Mouse (Mus musculus) embryonic facial prominence, embryonic 14.5 days (tissue): Measurements from ENCODE around the gene H2al1f. TPM values are rescaled to one million over a fixed set of nuclear protein-coding genes. Genes with fewer than 3 reads are reported as not detected.
"Not testable (repeated sequence)": the region's sequence is repeated elsewhere in the genome, so short reads cannot be mapped to it uniquely, and the experiment has no call there.

Experiments
- ATAC-seq: fragments of 200-750 bp; cut with Nextera tagmentation; 2 replicates; pipeline ENCODE4 v1.8.0; 2017; ENCODE audit warnings: low read depth, moderate number of reproducible peaks, moderate TSS enrichment
- DNase-seq: peaks from one replicate; pipeline ENCODE4 v3.0.0-alpha.2; 2015; ENCODE audit warnings: low spot score
- H3K27ac ChIP-seq: fragments of 300-500 bp; sonication (generic); replicated peaks from 2 replicates; pipeline ENCODE4 v1.5.1; 2014; ENCODE audit warnings: low read depth, mild to moderate bottlenecking, low read length, moderate library complexity
- H3K27me3 ChIP-seq: fragments of 300-500 bp; sonication (generic); replicated peaks from 2 replicates; pipeline ENCODE4 v1.6.1; 2014; ENCODE audit warnings: low read length; ENCODE audit not compliant: control insufficient read depth, insufficient read depth
- H3K36me3 ChIP-seq: fragments of 300-500 bp; sonication (generic); 2 replicates; pipeline ENCODE4 v1.6.1; 2014; ENCODE audit warnings: low read length, mixed read lengths; ENCODE audit not compliant: control insufficient read depth, insufficient read depth
- H3K4me1 ChIP-seq: fragments of 300-500 bp; sonication (generic); 2 replicates; pipeline ENCODE4 v1.6.1; 2014; ENCODE audit warnings: antibody characterized with exemption, low read length; ENCODE audit not compliant: control insufficient read depth, insufficient read depth
- H3K4me2 ChIP-seq: fragments of 300-500 bp; sonication (generic); 2 replicates; pipeline ENCODE4 v1.6.1; 2014; ENCODE audit warnings: low read depth, mild to moderate bottlenecking, low read length, moderate library complexity, mixed read lengths
- H3K4me3 ChIP-seq: fragments of 300-500 bp; sonication (generic); 2 replicates; pipeline ENCODE4 v1.5.1; 2014; ENCODE audit warnings: low read depth, mild to moderate bottlenecking, low read length
- H3K9ac ChIP-seq: fragments of 300-500 bp; sonication (generic); 2 replicates; pipeline ENCODE4 v1.6.1; 2014; ENCODE audit warnings: low read depth, mild to moderate bottlenecking, low read length, moderate library complexity, mixed read lengths
- H3K9me3 ChIP-seq: fragments of 300-500 bp; sonication (generic); 2 replicates; pipeline ENCODE4 v1.6.1; 2016; ENCODE audit warnings: low read length; ENCODE audit not compliant: control insufficient read depth
- WGBS: fragments of 180-500 bp; shearing (Covaris S2); extraction: QIAGEN DNeasy Blood & Tissue Kit; methylation state at CpG from one replicate; pipeline ENCODE4 v1.1.7; 2014; 5-methylcytosine and 5-hydroxymethylcytosine counted together
- polyA plus RNA-seq: library from polyadenylated mRNA; unstranded; fragments of >200 nt; fragmentation: Nextera tagmentation; extraction: Ambion mirVana; gene quantifications from 2 replicates; pipeline ENCODE4 v1.2.1, GENCODE M21; 2014

H2al1f gene
- not detected in 2 replicates for polyA plus RNA-seq

DNA sequence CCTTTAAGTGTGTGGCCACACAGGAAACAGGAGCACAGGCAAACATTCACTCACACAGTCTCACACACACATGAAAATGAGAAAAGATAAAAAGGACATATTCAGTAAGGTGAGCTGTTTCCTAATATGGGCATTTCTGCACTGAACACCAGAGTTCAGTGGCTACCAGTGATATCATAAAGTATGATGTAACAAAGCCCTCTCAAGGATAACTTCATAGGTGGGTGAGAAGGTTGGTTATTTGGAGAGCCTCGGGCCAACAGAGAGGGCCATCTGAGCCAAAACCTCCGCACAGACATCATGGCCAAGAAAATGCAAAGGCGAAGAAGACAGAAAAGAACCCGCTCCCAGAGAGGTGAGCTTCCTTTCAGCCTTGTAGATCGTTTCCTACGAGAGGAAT is at the start of gene H2al1f:
TSS of gene H2al1f (plus strand) at position 301 of the 400 bp plus-strand sequence.
- WGBS, result no CpG with 5 or more reads among the region's 6 CpGs
- ATAC-seq, H3K4me1 ChIP-seq, H3K4me3 ChIP-seq, H3K4me2 ChIP-seq, H3K9ac ChIP-seq, H3K9me3 ChIP-seq, H3K36me3 ChIP-seq, H3K27ac ChIP-seq, H3K27me3 ChIP-seq, DNase-seq: not testable (repeated sequence)

DNA sequence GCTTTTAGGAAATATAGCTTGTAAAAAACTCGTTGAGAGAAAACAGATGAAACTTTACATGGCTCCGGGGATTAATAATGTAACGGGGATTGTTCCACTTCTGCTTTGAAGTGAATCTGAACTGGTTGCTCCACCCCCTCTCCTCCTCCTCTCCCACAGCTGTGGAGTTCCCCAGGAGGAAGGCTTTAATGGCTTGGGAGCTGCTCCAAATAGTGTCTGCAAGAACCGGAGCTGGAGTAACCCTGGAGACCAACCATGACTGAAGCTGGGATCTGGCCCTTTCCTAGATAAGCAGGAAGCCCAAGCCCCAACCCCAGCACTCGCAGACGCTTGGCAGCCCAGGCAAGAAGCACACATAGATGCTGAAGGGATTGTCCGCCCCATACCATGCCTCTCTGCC is 47.2 kb upstream of the H2al1f start:
- ATAC-seq (no peak), DNase-seq (peak; percentile 66)
- Histone ChIP-seq H3K27ac (no peak overlapping the region), H3K4me3 (no peak overlapping the region), H3K36me3 (no peaks in the 10 kb centered on the region), H3K9ac (no peak overlapping the region), H3K4me1 (no peaks in the 10 kb centered on the region), H3K27me3 (peaks cover 17% of the 10 kb centered on the region; the same call in 1 of the 2 replicates), H3K9me3 (no peaks in the 10 kb centered on the region), H3K4me2 (no peak overlapping the region)
- 44% methylated on average over 7 of the region's 7 CpGs for WGBS

DNA sequence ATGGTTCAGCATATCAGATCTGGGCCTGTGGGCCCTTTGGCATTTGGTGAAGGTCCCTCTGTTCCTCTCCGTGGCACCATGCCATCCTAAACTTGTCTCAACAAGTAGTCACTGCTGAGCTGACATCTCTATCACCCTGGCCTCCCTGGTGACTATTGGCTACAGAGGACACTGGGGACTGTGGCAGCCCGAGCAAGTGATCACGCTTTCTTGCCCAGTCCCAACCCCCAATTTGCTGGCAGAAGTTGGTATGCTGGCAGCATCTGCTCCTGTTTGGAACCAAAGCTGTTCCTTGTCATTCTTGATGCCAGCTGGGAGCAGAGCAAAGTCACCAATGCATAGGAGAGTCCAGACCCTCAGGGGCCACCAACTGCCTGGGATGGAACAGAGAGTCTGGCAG is 45.9 kb upstream of the H2al1f start:
- Histone ChIP-seq H3K9ac (no peak overlapping the region), H3K27me3 (peaks cover 17% of the 10 kb centered on the region; the same call in 1 of the 2 replicates), H3K27ac (no peak overlapping the region), H3K4me1 (no peaks in the 10 kb centered on the region), H3K4me2 (no peak overlapping the region), H3K9me3 (no peaks in the 10 kb centered on the region), H3K36me3 (no peaks in the 10 kb centered on the region), H3K4me3 (no peak overlapping the region)
- ATAC-seq (no peak), DNase-seq (no peak)
- WGBS, result 78% methylated on average over 3 of the region's 3 CpGs

DNA sequence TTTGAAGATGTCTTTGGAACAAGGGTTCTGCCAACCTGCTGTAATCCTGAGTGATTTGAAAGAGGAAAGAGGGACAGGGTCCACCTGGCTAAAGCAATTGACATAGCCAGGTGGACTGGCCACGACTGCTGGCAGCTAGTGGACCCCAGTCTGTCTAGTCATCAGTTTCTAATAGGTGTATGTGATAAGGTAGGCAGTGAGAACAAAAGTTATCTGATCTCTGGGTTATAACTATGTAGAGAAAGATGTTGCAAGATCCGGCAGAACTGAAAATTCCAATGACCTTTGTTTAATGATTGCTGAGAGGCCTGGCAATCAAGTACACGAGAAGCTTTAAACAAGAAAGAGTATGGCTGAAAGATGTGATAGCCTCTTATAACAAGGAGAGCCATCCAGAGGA is 41.8 kb upstream of the H2al1f start:
- Histone ChIP-seq H3K9ac (no peak overlapping the region), H3K4me3 (no peak overlapping the region), H3K4me2 (no peak overlapping the region), H3K4me1 (no peaks in the 10 kb centered on the region), H3K27me3 (peaks cover 10% of the 10 kb centered on the region), H3K36me3 (no peaks in the 10 kb centered on the region), H3K9me3 (no peaks in the 10 kb centered on the region), H3K27ac (no peak overlapping the region)
- WGBS, result 83% methylated on average over 3 of the region's 3 CpGs
- DNase-seq (no peak), ATAC-seq (no peak)

DNA sequence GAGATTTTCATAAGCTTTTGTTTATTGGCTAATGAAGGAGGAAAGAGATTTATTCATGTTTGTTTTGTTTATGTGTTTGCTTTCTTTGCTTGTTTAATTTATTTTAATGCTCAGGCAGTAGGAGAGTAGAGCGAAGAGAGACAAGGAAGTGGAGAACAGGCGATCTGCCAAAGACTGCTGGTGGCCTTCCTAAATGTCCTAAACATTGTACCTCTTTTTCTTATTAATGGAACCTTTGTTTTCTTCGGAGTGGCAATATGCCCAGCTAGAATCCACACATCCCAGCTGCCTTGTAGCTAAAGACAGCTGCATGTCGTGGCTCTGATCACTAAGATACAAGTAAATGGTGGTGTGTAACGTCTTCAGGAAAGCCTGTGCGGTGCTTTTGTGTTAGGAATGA is 37.9 kb upstream of the H2al1f start:
- 73% methylated on average over 6 of the region's 6 CpGs for WGBS
- H3K9ac ChIP-seq, result no peak overlapping the region
- no peak overlapping the region for H3K27ac ChIP-seq
- H3K4me1 ChIP-seq, result no peaks in the 10 kb centered on the region
- DNase-seq (no peak), ATAC-seq (no peak)
- no peaks in the 10 kb centered on the region for H3K9me3 ChIP-seq
- H3K4me2 ChIP-seq, result no peak overlapping the region
- no peak overlapping the region for H3K4me3 ChIP-seq
- H3K36me3 ChIP-seq, result no peaks in the 10 kb centered on the region
- peaks cover 15% of the 10 kb centered on the region; the same call in 1 of the 2 replicates for H3K27me3 ChIP-seq

DNA sequence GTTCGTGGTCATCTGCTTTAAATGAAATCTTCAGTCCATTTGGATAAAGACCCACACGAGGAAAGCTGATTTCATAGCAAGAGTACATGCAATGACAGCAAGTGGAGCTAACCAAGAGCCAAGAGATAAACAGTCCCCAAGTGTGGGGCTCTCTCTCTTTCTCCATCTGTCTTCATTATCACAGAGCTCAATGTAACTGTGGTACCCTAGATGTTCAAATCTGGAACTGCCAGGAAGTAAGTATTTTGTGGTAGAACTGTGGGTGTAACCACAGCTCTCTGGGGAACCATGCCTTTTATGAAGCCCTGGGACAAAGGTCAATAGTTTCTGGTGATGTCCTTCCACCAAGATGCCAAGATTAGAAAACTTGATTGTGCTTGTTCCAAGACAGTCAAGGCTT is 34.2 kb upstream of the H2al1f start:
- H3K4me3 ChIP-seq, result no peak overlapping the region
- ATAC-seq (no peak), DNase-seq (no peak)
- H3K4me1 ChIP-seq, result no peaks in the 10 kb centered on the region
- no peak overlapping the region for H3K4me2 ChIP-seq
- no peak overlapping the region for H3K9ac ChIP-seq
- peaks cover 13% of the 10 kb centered on the region for H3K27me3 ChIP-seq
- H3K27ac ChIP-seq, result no peak overlapping the region
- WGBS, result 68% methylated on average over 2 of the region's 2 CpGs
- H3K9me3 ChIP-seq, result no peaks in the 10 kb centered on the region
- no peaks in the 10 kb centered on the region for H3K36me3 ChIP-seq

DNA sequence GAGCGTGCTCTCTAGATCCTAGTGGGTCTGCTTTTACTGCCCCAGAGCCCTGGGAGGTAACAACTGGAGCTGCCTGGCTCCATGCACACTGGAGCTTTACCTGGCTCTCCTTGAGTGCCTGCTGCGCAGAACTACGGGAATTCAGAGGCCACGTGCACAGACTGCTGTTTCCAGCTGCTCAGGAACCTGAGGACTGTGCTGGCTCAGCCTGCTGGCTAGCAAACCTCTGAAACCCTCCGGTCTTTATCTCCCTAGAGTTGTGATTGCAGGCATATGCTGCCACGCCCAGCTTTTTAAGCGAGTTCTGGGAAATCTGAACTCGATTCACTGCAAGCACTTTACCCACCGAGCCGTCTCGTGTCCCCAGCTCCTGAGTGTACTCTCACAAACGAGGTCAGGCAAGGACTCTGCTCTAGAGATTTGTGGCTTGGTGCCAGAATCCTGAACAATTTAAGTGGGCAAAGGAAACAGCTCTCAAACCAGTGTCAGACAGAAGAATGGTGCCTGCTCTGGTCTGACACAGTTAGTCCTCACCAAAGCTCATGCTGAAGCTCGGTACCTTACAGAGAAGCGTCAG is 26.6 kb upstream of the H2al1f start:
- ATAC-seq (no peak), DNase-seq (peak; percentile 10)
- 61% methylated on average over 14 of the region's 14 CpGs for whole genome bisulfite sequencing
- no peak overlapping the region for H3K27ac ChIP-seq
- H3K9ac ChIP-seq, result no peak overlapping the region
- H3K4me3 ChIP-seq, result no peak overlapping the region
- H3K4me1 ChIP-seq, result no peaks in the 10 kb centered on the region
- H3K9me3 ChIP-seq, result no peaks in the 10 kb centered on the region
- H3K36me3 ChIP-seq, result no peaks in the 10 kb centered on the region
- peaks cover 11% of the 10 kb centered on the region; the same call in 1 of the 2 replicates for H3K27me3 ChIP-seq
- H3K4me2 ChIP-seq, result no peak overlapping the region

DNA sequence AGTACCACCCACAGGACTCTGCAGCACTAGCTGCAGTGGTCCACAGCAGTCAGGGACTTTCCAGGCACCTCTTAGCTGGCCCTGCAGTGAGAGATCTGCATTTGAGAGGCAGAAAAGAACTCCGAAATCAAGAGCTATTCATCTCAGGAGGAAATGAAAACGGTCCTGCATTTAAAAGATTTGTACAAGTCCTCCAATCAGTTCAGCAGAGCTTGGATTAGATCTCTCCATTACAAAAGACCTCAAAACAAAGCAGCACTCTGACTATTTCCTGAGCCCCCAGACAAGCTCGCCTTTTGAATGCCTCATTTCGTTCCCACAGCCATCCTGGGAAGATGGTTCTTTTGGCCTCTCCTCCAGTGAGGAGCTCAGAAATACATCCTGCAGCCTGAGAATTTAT is 25.7 kb upstream of the H2al1f start:
- Histone ChIP-seq H3K9me3 (no peaks in the 10 kb centered on the region), H3K27ac (no peak overlapping the region), H3K4me1 (no peaks in the 10 kb centered on the region), H3K9ac (no peak overlapping the region), H3K27me3 (peaks cover 11% of the 10 kb centered on the region; the same call in 1 of the 2 replicates), H3K36me3 (no peaks in the 10 kb centered on the region), H3K4me2 (no peak overlapping the region), H3K4me3 (no peak overlapping the region)
- DNase-seq (no peak), ATAC-seq (no peak)
- 62% methylated on average over 4 of the region's 4 CpGs for WGBS

DNA sequence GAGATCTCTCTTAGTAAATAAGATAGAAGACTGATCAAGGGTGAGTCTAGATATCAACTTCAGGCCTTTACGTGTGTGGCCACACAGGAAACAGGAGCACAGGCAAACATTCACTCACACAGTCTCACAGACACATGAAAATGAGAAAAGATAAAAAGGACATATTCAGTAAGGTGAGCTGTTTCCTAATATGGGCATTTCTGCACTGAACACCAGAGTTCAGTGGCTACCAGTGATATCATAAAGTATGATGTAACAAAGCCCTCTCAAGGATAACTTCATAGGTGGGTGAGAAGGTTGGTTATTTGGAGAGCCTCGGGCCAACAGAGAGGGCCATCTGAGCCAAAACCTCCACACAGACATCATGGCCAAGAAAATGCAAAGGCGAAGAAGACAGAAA is 16.0 kb upstream of the H2al1f start, which contains the start of gene H2al1a:
TSS of gene H2al1a (plus strand) at position 301 of the 400 bp plus-strand sequence.
- H3K9ac ChIP-seq, H3K9me3 ChIP-seq, DNase-seq, H3K27ac ChIP-seq, H3K4me3 ChIP-seq, H3K4me1 ChIP-seq, H3K4me2 ChIP-seq, ATAC-seq, H3K27me3 ChIP-seq, H3K36me3 ChIP-seq: not testable (repeated sequence)
- no CpG with 5 or more reads among the region's 3 CpGs for WGBS
